8 mouse cellular contexts compared by ENCODE assay signal in the genomic region with DNA sequence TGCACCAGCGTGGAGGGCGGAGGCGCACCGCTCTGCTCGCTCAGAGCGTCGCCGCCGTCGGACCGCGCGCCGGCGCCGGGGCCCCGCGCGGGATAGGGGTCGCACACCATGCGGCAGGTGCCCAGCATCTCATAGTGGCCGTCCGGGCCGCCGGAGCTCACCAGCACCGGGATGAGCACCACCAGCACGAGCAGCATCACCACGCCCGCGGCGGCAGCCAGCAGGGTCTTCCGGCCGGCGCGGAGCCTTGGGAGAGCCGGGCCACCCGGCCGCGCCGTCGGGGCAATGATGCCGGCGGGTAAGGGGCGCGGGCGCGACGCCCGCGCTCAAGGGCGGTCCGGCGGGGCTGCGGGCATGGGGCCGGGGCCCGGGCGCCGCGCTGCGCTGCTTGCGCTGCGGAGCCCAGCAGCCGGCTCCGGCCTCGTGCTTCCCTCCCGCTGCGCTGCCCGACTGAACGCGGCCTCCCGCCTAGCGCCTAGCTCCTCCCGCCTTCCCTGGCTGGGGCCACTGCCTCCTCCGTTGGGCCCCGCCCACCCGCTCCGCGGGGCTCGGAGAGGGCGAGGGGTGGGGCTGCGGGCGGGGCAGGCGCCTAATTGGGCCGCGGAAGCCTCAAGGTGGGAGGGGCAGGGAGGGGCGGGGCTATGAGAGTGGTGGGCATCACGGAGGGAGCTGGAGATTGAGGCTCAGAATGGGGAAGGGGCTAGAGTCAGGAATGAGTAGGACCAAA. TPM values are rescaled to one million over a fixed set of nuclear protein-coding genes. Genes with fewer than 3 reads are reported as not detected.
A peak's percentile ranks its signal among the peaks of the same experiment; 100 is the strongest.
DNase-seq lines count a peak whose midpoint lies in the region; ATAC-seq and TF ChIP-seq lines count a peak whose summit lies in the region.

A gene (minus strand): TSS at position 424 of the 727 bp plus-strand sequence.

- peak within 1 kb of the TSS; percentile 82 for H3K9ac ChIP-seq in ES-Bruce4 (ENCODE audit: low read depth, poor library complexity, severe bottlenecking)
- peak within 1 kb of the TSS; percentile 37; the same call in 1 of the 2 replicates for H3K9ac ChIP-seq in forebrain, embryonic 14.5 days (ENCODE audit: low read length)
- peak within 1 kb of the TSS; percentile 52 for H3K9ac ChIP-seq in neural tube, embryonic 13.5 days

- peak; percentile 79 for DNase-seq in c-Kit-positive CD71-positive TER-119-positive erythroid progenitor cells, embryonic 14.5 days (ENCODE audit: low spot score)
- DNase-seq in forebrain, embryonic 14.5 days (ENCODE audit: low spot score) = peak; percentile 91
- peak; percentile 79 to 83 for DNase-seq in heart, postnatal 36 days
- DNase-seq in layer of hippocampus, adult 18-20 months (ENCODE audit: low spot score in 2 of 2) = peak; percentile 54 to 56
- peak; percentile 86 to 89 for DNase-seq in lung, adult 18-20 months

- H3K4me3 ChIP-seq in ES-Bruce4 (ENCODE audit: low read depth, low read length) = peak within 1 kb of the TSS; percentile 86
- H3K4me3 ChIP-seq in forebrain, embryonic 14.5 days (ENCODE audit: low read depth, low read length) = peak within 1 kb of the TSS; percentile 36
- H3K4me3 ChIP-seq in neural tube, embryonic 13.5 days = peak within 1 kb of the TSS; percentile 39
- peak within 1 kb of the TSS; percentile 30 for H3K4me3 ChIP-seq in testis, adult 2 months (ENCODE audit: control insufficient read depth, low read depth, low read length)

- intact Hi-C loops in heart, postnatal 36 days (cut with DNase I) = no loop called here

- H3K27ac ChIP-seq in ES-Bruce4 (ENCODE audit: insufficient read depth, low read length) = no peak within 1 kb of the TSS
- H3K27ac ChIP-seq in forebrain, embryonic 14.5 days (ENCODE audit: low read depth, low read length) = no peak within 1 kb of the TSS
- no peak within 1 kb of the TSS for H3K27ac ChIP-seq in neural tube, embryonic 13.5 days (replicated peaks)
- no peak within 1 kb of the TSS for H3K27ac ChIP-seq in testis, adult 2 months (ENCODE audit: control insufficient read depth, insufficient read depth, low read depth, low read length)

- TF ChIP-seq EP300 in ES-Bruce4 (IDR thresholded peaks at IDR 0.05; ENCODE audit: insufficient read depth, low read depth, low read length) = no peak

- under 1% methylated on average over 72 of the region's 87 CpGs for WGBS in forebrain, embryonic 14.5 days
- WGBS in neural tube, embryonic 13.5 days = under 1% methylated on average over 48 of the region's 87 CpGs

- H3K9me3 ChIP-seq in ES-Bruce4 (replicated peaks; ENCODE audit: control insufficient read depth, insufficient read depth, low read length, poor library complexity, severe bottlenecking) = no peaks in the 10 kb centered on the region
- no peaks in the 10 kb centered on the region for H3K9me3 ChIP-seq in forebrain, embryonic 14.5 days (replicated peaks; ENCODE audit: control insufficient read depth, low read length)
- no peaks in the 10 kb centered on the region for H3K9me3 ChIP-seq in neural tube, embryonic 13.5 days

- peak within 1 kb of the TSS; percentile 60 for H3K4me2 ChIP-seq in forebrain, embryonic 14.5 days (ENCODE audit: low read length)
- H3K4me2 ChIP-seq in neural tube, embryonic 13.5 days = peak within 1 kb of the TSS; percentile 58

- peak; percentile 49 for TF ChIP-seq POLR2A in ES-Bruce4 (IDR thresholded peaks at IDR 0.05; ENCODE audit: insufficient read depth, low read length)
- no peak for TF ChIP-seq POLR2A in testis, adult 2 months (IDR thresholded peaks at IDR 0.05; ENCODE audit: control insufficient read depth, low read depth, low read length)

- H3K36me3 ChIP-seq in ES-Bruce4 (ENCODE audit: control insufficient read depth, insufficient read depth, low read length, poor library complexity, severe bottlenecking) = no peaks in the 10 kb centered on the region
- H3K36me3 ChIP-seq in forebrain, embryonic 14.5 days (ENCODE audit: control insufficient read depth, insufficient read depth, low read length) = no peaks in the 10 kb centered on the region
- no peaks in the 10 kb centered on the region for H3K36me3 ChIP-seq in neural tube, embryonic 13.5 days
- no peaks in the 10 kb centered on the region for H3K36me3 ChIP-seq in testis, adult 2 months (ENCODE audit: control insufficient read depth, insufficient read depth, low read length)

- ATAC-seq in forebrain, embryonic 14.5 days = peak; percentile 86
- ATAC-seq in neural tube, embryonic 13.5 days (ENCODE audit: low read depth) = peak; percentile 59

- peaks cover 10% of the 10 kb centered on the region for H3K27me3 ChIP-seq in ES-Bruce4 (ENCODE audit: control insufficient read depth, insufficient read depth, low read length, poor library complexity, severe bottlenecking)
- H3K27me3 ChIP-seq in forebrain, embryonic 14.5 days (replicated peaks; ENCODE audit: control insufficient read depth, insufficient read depth, low read length) = peaks cover 41% of the 10 kb centered on the region
- peaks cover 95% of the 10 kb centered on the region for H3K27me3 ChIP-seq in neural tube, embryonic 13.5 days
- no peaks in the 10 kb centered on the region; the same call in none of the 2 replicates for H3K27me3 ChIP-seq in testis, adult 2 months (ENCODE audit: control insufficient read depth, insufficient read depth, low read length)

- no peaks in the 10 kb centered on the region for H3K4me1 ChIP-seq in ES-Bruce4 (ENCODE audit: control insufficient read depth, insufficient read depth, low read length)
- peaks cover 21% of the 10 kb centered on the region for H3K4me1 ChIP-seq in forebrain, embryonic 14.5 days (ENCODE audit: control insufficient read depth, insufficient read depth, low read length)
- peaks cover 49% of the 10 kb centered on the region for H3K4me1 ChIP-seq in neural tube, embryonic 13.5 days (replicated peaks)
- peaks cover 16% of the 10 kb centered on the region for H3K4me1 ChIP-seq in testis, adult 2 months (ENCODE audit: control insufficient read depth, insufficient read depth, low read length)

- no peak for TF ChIP-seq CTCF in ES-Bruce4 (IDR thresholded peaks at IDR 0.05; ENCODE audit: low read depth, low read length)
- TF ChIP-seq CTCF in testis, adult 2 months (IDR thresholded peaks at IDR 0.05; ENCODE audit: control insufficient read depth, insufficient read depth, insufficient replicate concordance, low read depth, low read length) = no peak

RNA-seq across cellular contexts. Expression of the gene that starts here (rescaled TPM):
- 4.8 and 5.9 TPM in 2 replicates for polyA plus RNA-seq in ES-Bruce4 (2011; ENCODE audit: insufficient read depth, insufficient read length, low read depth, missing spikeins)
- polyA plus RNA-seq in forebrain, embryonic 14.5 days (2014; fragmentation: Nextera tagmentation; extraction: Ambion mirVana) = 1.9 and 2.5 TPM in 2 replicates
- not detected for total RNA-seq in heart, postnatal 36 days (2021)
- 10 to 100 TPM; 17.3 to 20.4 TPM for total RNA-seq in layer of hippocampus, adult 18-20 months (2021)
- 1.9 and 2.0 TPM in 2 replicates for polyA plus RNA-seq in neural tube, embryonic 13.5 days (2015; fragmentation: Nextera tagmentation; extraction: Ambion mirVana)
- 0.77 and 0.80 TPM in 2 replicates for polyA plus RNA-seq in testis, adult 2 months (2012; rRNA removed)

Comparison
In these comparisons a context has a peak if more than half of its experiments do, and no peak if none do; other contexts are left out.
1. RNA of the gene that starts here (total RNA-seq): 17.3 to 20.4 TPM in layer of hippocampus, adult 18-20 months; not detected in heart, postnatal 36 days; every median in the first group is over 10 times any median in the second.
2. Peak in DNase-seq in heart, postnatal 36 days; RNA of the gene not detected or under 1 TPM.
3. H3K4me3 ChIP-seq: peak in every context shown above with its lines; median percentile 86 in ES-Bruce4; 39 in neural tube, embryonic 13.5 days; 36 in forebrain, embryonic 14.5 days; 30 in testis, adult 2 months.
4. Peak in every context shown above with its lines, with median percentiles within 50 percentile points of each other: H3K9ac ChIP-seq and DNase-seq.